Mouse (Mus musculus) adrenal gland, adult (tissue): Measurements from ENCODE around the gene Zfp300.

Source experiments
- DNase-seq, 2 experiments: peaks; one replicate each; pipeline ENCODE4 v3.0.0; 2022 to 2023; ENCODE audit warnings: low spot score in 1 of 2; ENCODE audit not compliant: inconsistent age in 2 of 2

Zfp300 gene

GRCm38 (mm10) chrX:21088983-21089866 is at the start of gene Zfp300:
Zfp300 (minus strand) TSS chrX:21089527.
- DNase-seq: peak; percentile 78 to 90

- DNase-seq: no peak
Observed at GRCm38 (mm10) chrX:21115520-21115919, 26.2 kb upstream of the Zfp300 start, which contains the start of gene Ssxa1. Ssxa1 (plus strand) TSS chrX:21115820.

GRCm38 (mm10) chrX:21089867-21090239 is 526 bp upstream of the Zfp300 start:
- no peak for DNase-seq

- no peak for DNase-seq
Observed at GRCm38 (mm10) chrX:21088645-21088982, 713 bp downstream of the Zfp300 start.

- no peak for DNase-seq
Observed at GRCm38 (mm10) chrX:21068106-21068505, 21.2 kb downstream of the Zfp300 start, which contains the start of gene Spaca5. Spaca5 (plus strand) TSS chrX:21068406.

- peak in 1 of 2 experiments; percentile 3 for DNase-seq
Observed at GRCm38 (mm10) chrX:21062544-21062890, 26.8 kb downstream of the Zfp300 start.

GRCm38 (mm10) chrX:21061866-21062543 is 27.3 kb downstream of the Zfp300 start, which contains the start of gene Zfp182:
Zfp182 (minus strand) TSS chrX:21062316.
- DNase-seq: peak; percentile 82 to 91

GRCm38 (mm10) chrX:21061460-21061859 is 27.9 kb downstream of the Zfp300 start:
- no peak for DNase-seq
